Mouse (Mus musculus): ENCODE measurements around the gene Allc. TPM values are rescaled to one million over a fixed set of nuclear protein-coding genes. Genes with fewer than 3 reads are reported as not detected.

The Allc gene
- polyA plus RNA-seq, 1 experiment from 2014 or later, result 0.37 TPM

DNA sequence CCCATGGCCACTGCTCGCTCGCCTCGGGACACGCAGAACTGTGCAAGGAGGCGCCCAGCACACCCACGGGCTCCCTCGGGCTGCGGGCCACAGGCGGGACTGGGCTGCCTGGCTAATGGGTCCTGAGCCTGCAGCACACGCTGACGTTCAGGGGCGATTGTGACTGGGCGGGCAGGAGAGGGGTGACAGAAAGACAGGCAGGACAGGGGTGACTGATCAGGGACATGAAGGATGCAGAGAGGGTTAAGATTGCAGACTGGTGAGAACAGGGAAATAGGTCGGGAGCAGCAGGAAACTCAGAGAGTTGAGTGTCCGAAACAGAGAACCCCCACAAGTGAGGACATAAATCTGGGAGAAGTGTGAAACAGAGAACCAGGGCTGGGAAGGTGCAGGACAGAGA, 30.0 kb downstream of the Allc start, which contains the start of gene Dcdc2c:
TSS of gene Dcdc2c (minus strand) at position 101 of the 400 bp plus-strand sequence.
- H3K27ac ChIP-seq, result no peak within 1 kb of the TSS
- WGBS, result 80% methylated on average over 15 of the region's 15 CpGs
- no peak within 1 kb of the TSS for H3K4me2 ChIP-seq (replicated peaks)

DNA sequence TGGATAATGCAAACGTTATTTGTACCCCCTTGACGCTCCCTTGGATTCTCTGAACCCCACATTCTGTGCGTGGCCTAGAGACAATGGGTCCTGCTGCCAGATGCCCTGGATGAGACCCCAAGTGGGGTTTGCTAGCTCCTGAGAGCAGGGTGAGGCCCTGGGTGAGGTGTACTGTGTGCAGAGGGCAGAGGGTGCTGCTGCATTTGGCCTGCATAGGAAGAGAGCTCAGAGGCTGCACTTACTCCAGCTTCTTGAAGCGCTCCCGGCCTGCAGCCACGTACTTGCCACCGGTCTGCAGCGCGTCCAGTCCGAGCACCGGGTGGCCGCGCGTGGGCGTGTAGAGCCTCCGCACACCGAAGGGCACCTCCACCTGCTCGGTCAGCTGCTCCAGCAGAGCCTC, 30.5 kb downstream of the Allc start:
- no peak for ATAC-seq (ENCODE audit: low FRiP score)
- no peak overlapping the region for H3K4me2 ChIP-seq (replicated peaks)
- no peaks in the 10 kb centered on the region for H3K36me3 ChIP-seq (replicated peaks; ENCODE audit: control insufficient read depth, insufficient read depth)
- DNase-seq (ENCODE audit: low spot score), result no peak
- no peaks in the 10 kb centered on the region for H3K9me3 ChIP-seq (ENCODE audit: control insufficient read depth, low read length)
- H3K27ac ChIP-seq, result no peak overlapping the region
- no peaks in the 10 kb centered on the region for H3K27me3 ChIP-seq (ENCODE audit: control insufficient read depth, insufficient read depth, low read length)
- no peaks in the 10 kb centered on the region for H3K4me1 ChIP-seq (replicated peaks; ENCODE audit: control insufficient read depth, insufficient read depth, low read length)
- H3K9ac ChIP-seq, result no peak overlapping the region
- no peak overlapping the region for H3K4me3 ChIP-seq (replicated peaks; ENCODE audit: low read length)
- 74% methylated on average over 18 of the region's 18 CpGs for WGBS

More for the DNA sequence above, 30.0 kb downstream of the Allc start, which contains the start of gene Dcdc2c:
- ATAC-seq (ENCODE audit: low FRiP score) (no peak), DNase-seq (ENCODE audit: low spot score) (no peak)
- H3K36me3 ChIP-seq (replicated peaks; ENCODE audit: control insufficient read depth, insufficient read depth), result no peaks in the 10 kb centered on the region
- no peaks in the 10 kb centered on the region for H3K4me1 ChIP-seq (replicated peaks; ENCODE audit: control insufficient read depth, insufficient read depth, low read length)
- H3K4me3 ChIP-seq (replicated peaks; ENCODE audit: low read length), result no peak within 1 kb of the TSS
- H3K27me3 ChIP-seq (ENCODE audit: control insufficient read depth, insufficient read depth, low read length), result no peaks in the 10 kb centered on the region
- H3K9me3 ChIP-seq (ENCODE audit: control insufficient read depth, low read length), result no peaks in the 10 kb centered on the region
- H3K9ac ChIP-seq, result no peak within 1 kb of the TSS

DNA sequence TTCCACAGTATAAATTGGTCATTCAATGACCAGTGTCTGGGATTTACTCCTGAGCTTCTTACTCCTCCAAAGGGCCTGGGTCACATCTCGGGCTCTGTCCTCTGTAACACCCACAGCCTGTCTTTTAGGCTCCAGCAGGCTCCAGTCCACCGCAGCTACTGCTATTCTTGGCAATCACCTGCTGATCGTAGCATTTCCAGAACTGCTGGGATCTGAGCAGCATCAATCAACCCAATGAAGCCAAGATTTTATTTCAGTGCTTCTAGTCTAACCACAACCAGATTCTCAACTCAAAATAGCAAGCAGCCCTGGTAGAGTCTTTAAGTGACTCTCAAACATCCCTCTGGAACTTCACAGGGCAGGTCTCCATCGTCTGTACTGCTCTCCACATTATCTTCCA, 33.4 kb downstream of the Allc start:
- ATAC-seq (ENCODE audit: low FRiP score) (no peak), DNase-seq (ENCODE audit: low spot score) (no peak)
- Histone ChIP-seq H3K27ac (no peak overlapping the region), H3K4me1 (replicated peaks; ENCODE audit: control insufficient read depth, insufficient read depth, low read length) (no peaks in the 10 kb centered on the region), H3K36me3 (replicated peaks; ENCODE audit: control insufficient read depth, insufficient read depth) (no peaks in the 10 kb centered on the region), H3K4me3 (replicated peaks; ENCODE audit: low read length) (no peak overlapping the region), H3K9ac (no peak overlapping the region), H3K4me2 (replicated peaks) (no peak overlapping the region), H3K27me3 (ENCODE audit: control insufficient read depth, insufficient read depth, low read length) (no peaks in the 10 kb centered on the region), H3K9me3 (ENCODE audit: control insufficient read depth, low read length) (no peaks in the 10 kb centered on the region)
- WGBS, result 68% methylated on average over 4 of the region's 4 CpGs

- DNase-seq (ENCODE audit: low spot score) (no peak), ATAC-seq (ENCODE audit: low FRiP score) (no peak)
- Histone ChIP-seq H3K4me1 (replicated peaks; ENCODE audit: control insufficient read depth, insufficient read depth, low read length) (no peaks in the 10 kb centered on the region), H3K4me3 (replicated peaks; ENCODE audit: low read length) (no peak overlapping the region), H3K27ac (no peak overlapping the region), H3K9me3 (ENCODE audit: control insufficient read depth, low read length) (no peaks in the 10 kb centered on the region), H3K4me2 (replicated peaks) (no peak overlapping the region), H3K9ac (no peak overlapping the region), H3K36me3 (replicated peaks; ENCODE audit: control insufficient read depth, insufficient read depth) (no peaks in the 10 kb centered on the region), H3K27me3 (ENCODE audit: control insufficient read depth, insufficient read depth, low read length) (no peaks in the 10 kb centered on the region)
- 45% methylated on average over 1 of the region's 1 CpGs for WGBS
Observed at GRCm38 (mm10) chr12:28514264-28514775, 68.0 kb downstream of the Allc start.

GRCm38 (mm10) chr12:28509699-28510280, 72.5 kb downstream of the Allc start:
- no peak overlapping the region for H3K27ac ChIP-seq
- H3K4me1 ChIP-seq (replicated peaks; ENCODE audit: control insufficient read depth, insufficient read depth, low read length), result no peaks in the 10 kb centered on the region
- ATAC-seq (ENCODE audit: low FRiP score) (no peak), DNase-seq (ENCODE audit: low spot score) (no peak)
- 35% methylated on average over 5 of the region's 5 CpGs for WGBS
- H3K4me2 ChIP-seq (replicated peaks), result no peak overlapping the region
- H3K9me3 ChIP-seq (ENCODE audit: control insufficient read depth, low read length), result no peaks in the 10 kb centered on the region
- H3K9ac ChIP-seq, result no peak overlapping the region
- H3K4me3 ChIP-seq (replicated peaks; ENCODE audit: low read length), result no peak overlapping the region
- no peaks in the 10 kb centered on the region for H3K36me3 ChIP-seq (replicated peaks; ENCODE audit: control insufficient read depth, insufficient read depth)
- no peaks in the 10 kb centered on the region for H3K27me3 ChIP-seq (ENCODE audit: control insufficient read depth, insufficient read depth, low read length)

Other genes starting within 250 kb of the Allc start
- gene Dcdc2c, start 30.1 kb downstream of the Allc start, polyA plus RNA-seq (2014; fragmentation: Nextera tagmentation; extraction: Ambion mirVana), result 0.13 TPM in 1 of 2 replicates, not detected in the other
- 0.87 and 1.1 TPM in 2 replicates for gene Colec11, start 40.9 kb upstream of the Allc start, polyA plus RNA-seq (2014; fragmentation: Nextera tagmentation; extraction: Ambion mirVana)
- gene Rps7, start 53.4 kb upstream of the Allc start, polyA plus RNA-seq (2014; fragmentation: Nextera tagmentation; extraction: Ambion mirVana), result 558 and 621 TPM in 2 replicates
- 17.6 and 18.8 TPM in 2 replicates for gene Rnaseh1, start 67.1 kb upstream of the Allc start, polyA plus RNA-seq (2014; fragmentation: Nextera tagmentation; extraction: Ambion mirVana)
- gene Adi1, start 92.7 kb upstream of the Allc start, polyA plus RNA-seq (2014; fragmentation: Nextera tagmentation; extraction: Ambion mirVana), result 27.5 and 29.2 TPM in 2 replicates
- 39.1 and 41.3 TPM in 2 replicates for gene Trappc12, start 167.9 kb upstream of the Allc start, polyA plus RNA-seq (2014; fragmentation: Nextera tagmentation; extraction: Ambion mirVana)
- 68.2 and 75.3 TPM in 2 replicates for gene Eipr1, start 169.3 kb upstream of the Allc start, polyA plus RNA-seq (2014; fragmentation: Nextera tagmentation; extraction: Ambion mirVana)

All from hindbrain, embryonic 14.5 days (tissue).